Mouse (Mus musculus) large intestine, adult 2 months (tissue): ENCODE results near the gene Arhgap35. TPM values are rescaled to one million over a fixed set of nuclear protein-coding genes. Genes with fewer than 3 reads are reported as not detected.

Source experiments
- polyA plus RNA-seq: library from polyadenylated mRNA; depleted of rRNA; stranded (reverse); fragments of >200 nt; gene quantifications from 2 replicates; pipeline ENCODE4 v1.2.3, GENCODE M21; 2012; rRNA removed

The Arhgap35 gene
- polyA plus RNA-seq, 1 experiment, result 8.9 TPM

Other genes with a start within 250 kb of the Arhgap35 start
- 39.4 and 45.4 TPM in 2 replicates for gene Sae1, start 227.2 kb downstream of the Arhgap35 start, polyA plus RNA-seq
- 21.8 and 38.0 TPM in 2 replicates for gene Zc3h4, start 214.1 kb downstream of the Arhgap35 start, polyA plus RNA-seq
- 80.4 and 82.3 TPM in 2 replicates for gene Tmem160, start 162.2 kb downstream of the Arhgap35 start, polyA plus RNA-seq
- 0.09 TPM in 1 of 2 replicates, not detected in the other for gene Npas1, start 137.3 kb downstream of the Arhgap35 start, polyA plus RNA-seq
- gene Ceacam15, start 60.7 kb upstream of the Arhgap35 start, polyA plus RNA-seq, result not detected in 2 replicates
- 0.08 TPM in 1 of 2 replicates, not detected in the other for gene Ceacam9, start 106.9 kb upstream of the Arhgap35 start, polyA plus RNA-seq
- 431 and 452 TPM in 2 replicates for gene Ap2s1, start 123.4 kb upstream of the Arhgap35 start, polyA plus RNA-seq
- gene Slc1a5, start 166.3 kb upstream of the Arhgap35 start, polyA plus RNA-seq, result 82.4 and 114 TPM in 2 replicates
- gene Strn4, start 200.9 kb upstream of the Arhgap35 start, polyA plus RNA-seq, result 100.0 and 115 TPM in 2 replicates
- gene Fkrp, start 201.7 kb upstream of the Arhgap35 start, polyA plus RNA-seq, result 11.7 and 15.7 TPM in 2 replicates
- gene Prkd2, start 227.9 kb upstream of the Arhgap35 start, polyA plus RNA-seq, result 23.6 and 32.4 TPM in 2 replicates